Comparison of ENCODE assay signal across 8 mouse cellular contexts in genomic region chr8:120498926-120499605, GRCm38 (mm10).
A peak's percentile ranks its signal among the peaks of the same experiment; 100 is the strongest.
DNase-seq lines count a peak whose midpoint lies in the region; ATAC-seq and TF ChIP-seq lines count a peak whose summit lies in the region.

No protein-coding gene starts in this region.

- no peak for TF ChIP-seq CTCF in cerebellum, adult 2 months (IDR thresholded peaks at IDR 0.05; ENCODE audit: borderline replicate concordance, insufficient read depth, low read depth, low read length)
- no peak for TF ChIP-seq CTCF in forebrain, postnatal 0 days (IDR thresholded peaks at IDR 0.05; ENCODE audit: low read depth)

- H3K27me3 ChIP-seq in cerebellum, adult 2 months (ENCODE audit: control insufficient read depth, insufficient read depth, low read length), result no peaks in the 10 kb centered on the region
- H3K27me3 ChIP-seq in forebrain, postnatal 0 days (ENCODE audit: insufficient read depth, low read length), result no peaks in the 10 kb centered on the region
- H3K27me3 ChIP-seq in hindbrain, embryonic 15.5 days, result no peaks in the 10 kb centered on the region
- no peaks in the 10 kb centered on the region for H3K27me3 ChIP-seq in liver, embryonic 11.5 days (replicated peaks; ENCODE audit: control insufficient read depth, insufficient read depth, low read length)
- no peaks in the 10 kb centered on the region for H3K27me3 ChIP-seq in neural tube, embryonic 12.5 days (replicated peaks)

- peak; percentile 9; the same call in 1 of the 2 replicates for TF ChIP-seq POLR2A in cerebellum, adult 2 months (IDR thresholded peaks at IDR 0.05; ENCODE audit: borderline replicate concordance, insufficient read depth, low read length)

- no peak overlapping the region for H3K9ac ChIP-seq in forebrain, postnatal 0 days
- H3K9ac ChIP-seq in hindbrain, embryonic 15.5 days, result no peak overlapping the region
- peak overlapping the region; percentile 61 for H3K9ac ChIP-seq in liver, embryonic 11.5 days (ENCODE audit: low read depth, low read length)
- H3K9ac ChIP-seq in neural tube, embryonic 12.5 days, result no peak overlapping the region

- H3K4me3 ChIP-seq in cerebellum, adult 2 months (replicated peaks; ENCODE audit: insufficient read depth, low read depth, low read length), result peak overlapping the region; percentile 13
- no peak overlapping the region for H3K4me3 ChIP-seq in forebrain, postnatal 0 days (ENCODE audit: low read depth, low read length)
- no peak overlapping the region for H3K4me3 ChIP-seq in hindbrain, embryonic 15.5 days
- peak overlapping the region; percentile 60 for H3K4me3 ChIP-seq in liver, embryonic 11.5 days (ENCODE audit: low read depth, low read length)
- 0 out of 2 replicates have a peak overlapping the region, but pooled peaks have one; percentile 1 for H3K4me3 ChIP-seq in neural tube, embryonic 12.5 days

- WGBS in cerebellum, adult 2 months, result 5% methylated on average over 9 of the region's 9 CpGs
- WGBS in forebrain, postnatal 0 days, result 19% methylated on average over 9 of the region's 9 CpGs
- WGBS in hindbrain, embryonic 15.5 days, result 19% methylated on average over 9 of the region's 9 CpGs
- 16% methylated on average over 9 of the region's 9 CpGs for WGBS in liver, embryonic 11.5 days
- 18% methylated on average over 9 of the region's 9 CpGs for WGBS in neural tube, embryonic 12.5 days

- DNase-seq in left cerebral cortex, postnatal 4 days, result peak; percentile 51
- DNase-seq in left cerebral cortex, postnatal 14 days (ENCODE audit: low spot score in 2 of 2), result no peak
- peak; percentile 84 to 90 for DNase-seq in cerebellum, adult 2 months
- DNase-seq in forebrain, postnatal 0 days, result no peak
- DNase-seq in liver, embryonic 11.5 days (ENCODE audit: low spot score), result peak; percentile 68

- H3K4me2 ChIP-seq in forebrain, postnatal 0 days (ENCODE audit: low read depth), result peak overlapping the region; percentile 23
- H3K4me2 ChIP-seq in hindbrain, embryonic 15.5 days, result peak overlapping the region; percentile 33
- peak overlapping the region; percentile 97 for H3K4me2 ChIP-seq in liver, embryonic 11.5 days
- H3K4me2 ChIP-seq in neural tube, embryonic 12.5 days (replicated peaks), result peak overlapping the region; percentile 53

- H3K9me3 ChIP-seq in forebrain, postnatal 0 days (ENCODE audit: low read length), result no peaks in the 10 kb centered on the region
- H3K9me3 ChIP-seq in hindbrain, embryonic 15.5 days, result no peaks in the 10 kb centered on the region
- H3K9me3 ChIP-seq in liver, embryonic 11.5 days (ENCODE audit: control insufficient read depth, low read length), result no peaks in the 10 kb centered on the region
- H3K9me3 ChIP-seq in neural tube, embryonic 12.5 days, result no peaks in the 10 kb centered on the region

- H3K36me3 ChIP-seq in forebrain, postnatal 0 days (ENCODE audit: insufficient read depth), result no peaks in the 10 kb centered on the region
- H3K36me3 ChIP-seq in hindbrain, embryonic 15.5 days, result no peaks in the 10 kb centered on the region
- no peaks in the 10 kb centered on the region for H3K36me3 ChIP-seq in liver, embryonic 11.5 days (ENCODE audit: control insufficient read depth, insufficient read depth, low read length)
- no peaks in the 10 kb centered on the region for H3K36me3 ChIP-seq in neural tube, embryonic 12.5 days

- peak overlapping the region; percentile 82 for H3K27ac ChIP-seq in cerebellum, adult 2 months (ENCODE audit: insufficient read depth, low read length)
- no peak overlapping the region; the same call in 1 of the 2 replicates for H3K27ac ChIP-seq in forebrain, postnatal 0 days (ENCODE audit: low read depth, low read length)
- H3K27ac ChIP-seq in hindbrain, embryonic 15.5 days (replicated peaks), result peak overlapping the region; percentile 27; the same call in 1 of the 2 replicates
- H3K27ac ChIP-seq in liver, embryonic 11.5 days (ENCODE audit: low read depth, low read length), result peak overlapping the region; percentile 90
- H3K27ac ChIP-seq in neural tube, embryonic 12.5 days, result no peak overlapping the region; the same call in 1 of the 2 replicates

- H3K4me1 ChIP-seq in cerebellum, adult 2 months (ENCODE audit: control insufficient read depth, insufficient read depth, low read length), result peaks cover 68% of the 10 kb centered on the region
- peaks cover 36% of the 10 kb centered on the region for H3K4me1 ChIP-seq in forebrain, postnatal 0 days (ENCODE audit: insufficient read depth)
- peaks cover 83% of the 10 kb centered on the region for H3K4me1 ChIP-seq in hindbrain, embryonic 15.5 days (replicated peaks)
- H3K4me1 ChIP-seq in liver, embryonic 11.5 days (replicated peaks; ENCODE audit: control insufficient read depth, insufficient read depth, low read length), result peaks cover 95% of the 10 kb centered on the region
- H3K4me1 ChIP-seq in neural tube, embryonic 12.5 days, result peaks cover 100% of the 10 kb centered on the region

- no peak for ATAC-seq in forebrain, postnatal 0 days
- peak; percentile 13; the same call in 1 of the 2 replicates for ATAC-seq in hindbrain, embryonic 15.5 days (ENCODE audit: low FRiP score, low read depth)
- ATAC-seq in liver, embryonic 11.5 days (replicated peaks; ENCODE audit: low FRiP score), result peak; percentile 73
- 0 out of 2 replicates have a peak, but pooled peaks have one; percentile 19 for ATAC-seq in neural tube, embryonic 12.5 days (ENCODE audit: low FRiP score, low read depth)
- ATAC-seq in megakaryocyte progenitor cell, adult 5-6 weeks (replicated peaks; ENCODE audit: poor library complexity), result no peak

- intact Hi-C loops in left cerebral cortex, postnatal 4 days (cut with DNase I), result no loop called here
- intact Hi-C loops in left cerebral cortex, postnatal 14 days (cut with DNase I), result no loop called here

Comparison
In these comparisons a context has a peak if more than half of its experiments do, and no peak if none do; other contexts are left out.
1. DNase-seq: peak in left cerebral cortex, postnatal 4 days (single experiment), cerebellum, adult 2 months (2 of 2) and liver, embryonic 11.5 days (single experiment); none in left cerebral cortex, postnatal 14 days (0 of 2) and forebrain, postnatal 0 days (single experiment).
2. H3K27ac ChIP-seq: peak in cerebellum, adult 2 months (single experiment), hindbrain, embryonic 15.5 days (single experiment) and liver, embryonic 11.5 days (single experiment); none in forebrain, postnatal 0 days (single experiment) and neural tube, embryonic 12.5 days (single experiment).
3. H3K4me3 ChIP-seq: peak in cerebellum, adult 2 months (single experiment), liver, embryonic 11.5 days (single experiment) and neural tube, embryonic 12.5 days (single experiment); none in forebrain, postnatal 0 days (single experiment) and hindbrain, embryonic 15.5 days (single experiment).
4. ATAC-seq: peak in hindbrain, embryonic 15.5 days (single experiment), liver, embryonic 11.5 days (single experiment) and neural tube, embryonic 12.5 days (single experiment); none in forebrain, postnatal 0 days (single experiment) and megakaryocyte progenitor cell, adult 5-6 weeks (single experiment).
5. H3K4me2 ChIP-seq: peak in every context shown above with its lines; median percentile 97 in liver, embryonic 11.5 days; 53 in neural tube, embryonic 12.5 days; 33 in hindbrain, embryonic 15.5 days; 23 in forebrain, postnatal 0 days.